Mouse (Mus musculus): ENCODE data around the gene Myod1. TPM values are rescaled to one million over a fixed set of nuclear protein-coding genes. Genes with fewer than 3 reads are reported as not detected.

The Myod1 gene
- polyA plus RNA-seq, 1 experiment from 2014 or later: not detected

- H3K27ac ChIP-seq (ENCODE audit: low read depth, low read length): no peak overlapping the region
- no peaks in the 10 kb centered on the region for H3K36me3 ChIP-seq (ENCODE audit: control insufficient read depth, insufficient read depth, low read length)
- H3K4me2 ChIP-seq (ENCODE audit: low read length): no peak overlapping the region
- no peak overlapping the region for H3K9ac ChIP-seq (ENCODE audit: low read length)
- H3K4me3 ChIP-seq (ENCODE audit: low read depth, low read length): no peak overlapping the region
- no peaks in the 10 kb centered on the region for H3K9me3 ChIP-seq (replicated peaks; ENCODE audit: control insufficient read depth, low read length)
- peaks cover 12% of the 10 kb centered on the region for H3K4me1 ChIP-seq (ENCODE audit: control insufficient read depth, insufficient read depth, low read length)
- DNase-seq (ENCODE audit: low spot score): no peak
- 75% methylated on average over 7 of the region's 7 CpGs for WGBS
- no peaks in the 10 kb centered on the region for H3K27me3 ChIP-seq (replicated peaks; ENCODE audit: control insufficient read depth, insufficient read depth, low read length)
- ATAC-seq: no peak
These were observed 41.2 kb downstream of the Myod1 start for GRCm38 (mm10) chr7:46417467-46417866.

- no peak for ATAC-seq
- Histone ChIP-seq H3K27ac (ENCODE audit: low read depth, low read length) (no peak overlapping the region), H3K9ac (ENCODE audit: low read length) (no peak overlapping the region), H3K4me2 (ENCODE audit: low read length) (no peak overlapping the region), H3K4me3 (ENCODE audit: low read depth, low read length) (no peak overlapping the region), H3K9me3 (replicated peaks; ENCODE audit: control insufficient read depth, low read length) (no peaks in the 10 kb centered on the region), H3K36me3 (ENCODE audit: control insufficient read depth, insufficient read depth, low read length) (no peaks in the 10 kb centered on the region), H3K4me1 (ENCODE audit: control insufficient read depth, insufficient read depth, low read length) (peaks cover 16% of the 10 kb centered on the region), H3K27me3 (replicated peaks; ENCODE audit: control insufficient read depth, insufficient read depth, low read length) (no peaks in the 10 kb centered on the region)
- DNase-seq (ENCODE audit: low spot score): no peak
- 81% methylated on average over 16 of the region's 16 CpGs for WGBS
These were observed 41.9 kb downstream of the Myod1 start for GRCm38 (mm10) chr7:46418102-46418622.

DNA sequence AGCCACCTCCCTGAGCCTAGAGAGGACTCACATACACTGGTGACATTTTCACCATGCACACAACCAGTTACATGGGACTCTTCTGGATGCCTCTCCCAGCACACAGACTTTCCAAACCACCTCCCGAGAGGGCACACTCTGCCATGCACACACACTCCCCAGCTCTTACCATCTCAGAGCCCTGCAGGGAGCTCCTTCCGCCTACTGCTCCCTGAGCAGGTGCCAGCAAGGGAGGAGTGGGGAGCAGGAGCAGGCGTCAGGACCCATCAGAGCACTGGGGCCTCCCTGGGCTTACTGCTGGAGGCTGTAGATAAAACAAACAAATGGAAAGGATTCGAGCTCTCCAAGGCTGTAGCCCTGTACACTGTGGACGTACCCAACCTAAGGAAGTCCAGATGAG, 45.3 kb downstream of the Myod1 start:
- Histone ChIP-seq H3K27me3 (replicated peaks; ENCODE audit: control insufficient read depth, insufficient read depth, low read length) (no peaks in the 10 kb centered on the region), H3K9ac (ENCODE audit: low read length) (no peak overlapping the region), H3K36me3 (ENCODE audit: control insufficient read depth, insufficient read depth, low read length) (no peaks in the 10 kb centered on the region), H3K4me3 (ENCODE audit: low read depth, low read length) (no peak overlapping the region), H3K4me2 (ENCODE audit: low read length) (no peak overlapping the region), H3K27ac (ENCODE audit: low read depth, low read length) (peak overlapping the region; percentile 56; the same call in 1 of the 2 replicates), H3K9me3 (replicated peaks; ENCODE audit: control insufficient read depth, low read length) (no peaks in the 10 kb centered on the region), H3K4me1 (ENCODE audit: control insufficient read depth, insufficient read depth, low read length) (peaks cover 16% of the 10 kb centered on the region)
- WGBS: 51% methylated on average over 5 of the region's 5 CpGs
- ATAC-seq (no peak), DNase-seq (ENCODE audit: low spot score) (no peak)

GRCm38 (mm10) chr7:46422052-46422763, 45.9 kb downstream of the Myod1 start:
- Histone ChIP-seq H3K27ac (ENCODE audit: low read depth, low read length) (peak overlapping the region; percentile 70), H3K4me1 (ENCODE audit: control insufficient read depth, insufficient read depth, low read length) (peaks cover 16% of the 10 kb centered on the region), H3K9me3 (replicated peaks; ENCODE audit: control insufficient read depth, low read length) (no peaks in the 10 kb centered on the region), H3K4me3 (ENCODE audit: low read depth, low read length) (no peak overlapping the region), H3K36me3 (ENCODE audit: control insufficient read depth, insufficient read depth, low read length) (no peaks in the 10 kb centered on the region), H3K9ac (ENCODE audit: low read length) (no peak overlapping the region), H3K4me2 (ENCODE audit: low read length) (peak overlapping the region; percentile 32; the same call in 1 of the 2 replicates), H3K27me3 (replicated peaks; ENCODE audit: control insufficient read depth, insufficient read depth, low read length) (no peaks in the 10 kb centered on the region)
- WGBS: 49% methylated on average over 8 of the region's 8 CpGs
- DNase-seq (ENCODE audit: low spot score): peak; percentile 89
- ATAC-seq: peak; percentile 81

GRCm38 (mm10) chr7:46422764-46423412, 46.6 kb downstream of the Myod1 start:
- Histone ChIP-seq H3K9me3 (replicated peaks; ENCODE audit: control insufficient read depth, low read length) (no peaks in the 10 kb centered on the region), H3K27ac (ENCODE audit: low read depth, low read length) (peak overlapping the region; percentile 70), H3K27me3 (replicated peaks; ENCODE audit: control insufficient read depth, insufficient read depth, low read length) (no peaks in the 10 kb centered on the region), H3K4me2 (ENCODE audit: low read length) (peak overlapping the region; percentile 32; the same call in 1 of the 2 replicates), H3K9ac (ENCODE audit: low read length) (no peak overlapping the region), H3K4me1 (ENCODE audit: control insufficient read depth, insufficient read depth, low read length) (peaks cover 16% of the 10 kb centered on the region), H3K36me3 (ENCODE audit: control insufficient read depth, insufficient read depth, low read length) (0 out of 2 replicates have a peak, but pooled peaks cover 4% of the 10 kb centered on the region), H3K4me3 (ENCODE audit: low read depth, low read length) (no peak overlapping the region)
- peak; percentile 68 for DNase-seq (ENCODE audit: low spot score)
- peak; percentile 70 for ATAC-seq
- WGBS: 56% methylated on average over 16 of the region's 18 CpGs

DNA sequence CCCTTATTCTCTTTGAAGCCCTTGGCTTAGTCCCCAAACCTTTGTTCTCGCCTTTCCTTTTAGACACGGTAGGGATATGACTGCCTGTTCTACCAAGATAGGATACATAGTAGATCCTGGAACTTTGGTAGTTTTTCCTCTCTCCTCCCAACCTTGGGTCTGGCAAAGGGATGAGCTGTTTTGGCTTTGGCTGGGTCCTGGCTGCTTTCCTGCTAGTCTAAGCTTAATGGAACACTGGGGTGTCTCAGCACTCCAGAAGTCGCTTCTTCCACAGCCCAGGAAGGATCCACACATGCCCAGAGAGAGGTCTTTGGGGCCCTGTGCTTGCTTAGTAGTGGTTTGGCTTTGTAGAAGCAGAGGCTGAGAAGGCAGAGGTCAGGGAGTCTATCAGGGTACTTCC, 47.7 kb downstream of the Myod1 start:
- Histone ChIP-seq H3K9ac (ENCODE audit: low read length) (no peak overlapping the region), H3K36me3 (ENCODE audit: control insufficient read depth, insufficient read depth, low read length) (0 out of 2 replicates have a peak, but pooled peaks cover 11% of the 10 kb centered on the region), H3K9me3 (replicated peaks; ENCODE audit: control insufficient read depth, low read length) (no peaks in the 10 kb centered on the region), H3K4me1 (ENCODE audit: control insufficient read depth, insufficient read depth, low read length) (peaks cover 16% of the 10 kb centered on the region), H3K4me2 (ENCODE audit: low read length) (no peak overlapping the region), H3K27me3 (replicated peaks; ENCODE audit: control insufficient read depth, insufficient read depth, low read length) (no peaks in the 10 kb centered on the region), H3K4me3 (ENCODE audit: low read depth, low read length) (no peak overlapping the region), H3K27ac (ENCODE audit: low read depth, low read length) (no peak overlapping the region)
- DNase-seq (ENCODE audit: low spot score) (no peak), ATAC-seq (no peak)
- WGBS: 55% methylated on average over 3 of the region's 3 CpGs

- no peaks in the 10 kb centered on the region for H3K27me3 ChIP-seq (replicated peaks; ENCODE audit: control insufficient read depth, insufficient read depth, low read length)
- no peak overlapping the region for H3K4me3 ChIP-seq (ENCODE audit: low read depth, low read length)
- H3K27ac ChIP-seq (ENCODE audit: low read depth, low read length): no peak overlapping the region
- H3K36me3 ChIP-seq (ENCODE audit: control insufficient read depth, insufficient read depth, low read length): 0 out of 2 replicates have a peak, but pooled peaks cover 11% of the 10 kb centered on the region
- ATAC-seq (no peak), DNase-seq (ENCODE audit: low spot score) (peak; percentile 40)
- peaks cover 16% of the 10 kb centered on the region for H3K4me1 ChIP-seq (ENCODE audit: control insufficient read depth, insufficient read depth, low read length)
- H3K9me3 ChIP-seq (replicated peaks; ENCODE audit: control insufficient read depth, low read length): no peaks in the 10 kb centered on the region
- WGBS: 17% methylated on average over 4 of the region's 4 CpGs
- H3K9ac ChIP-seq (ENCODE audit: low read length): no peak overlapping the region
- no peak overlapping the region for H3K4me2 ChIP-seq (ENCODE audit: low read length)
These were observed 48.7 kb downstream of the Myod1 start for GRCm38 (mm10) chr7:46425012-46425411.

Data from forebrain, embryonic 14.5 days (tissue).